Mouse (Mus musculus): ENCODE measurements around the gene Qrfp. TPM values are rescaled to one million over a fixed set of nuclear protein-coding genes. Genes with fewer than 3 reads are reported as not detected.

Qrfp gene
- 0.09 and 0.12 TPM in 2 replicates for polyA plus RNA-seq (2016; fragmentation: Nextera tagmentation; extraction: Ambion mirVana)

DNA sequence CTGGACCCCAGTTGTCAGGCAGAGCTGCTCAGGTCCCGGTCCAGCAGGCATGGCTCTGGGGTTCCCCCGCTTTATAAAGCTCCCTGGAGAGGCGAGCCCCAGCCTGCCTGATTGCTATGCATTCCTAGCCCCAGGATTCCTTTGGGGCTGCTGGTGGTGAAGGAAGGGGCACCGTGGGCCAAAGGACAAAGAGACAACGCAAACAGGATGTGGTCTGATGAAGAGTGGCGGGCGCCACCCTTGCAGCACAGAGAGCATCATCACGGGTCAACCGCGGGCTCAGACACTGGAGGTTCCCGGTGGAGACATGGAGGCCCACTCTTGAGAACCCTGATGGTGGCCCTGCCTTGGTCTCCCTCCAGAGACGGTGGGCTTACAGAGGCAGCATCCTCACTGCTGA lies at the start of gene Qrfp:
TSS of gene Qrfp (minus strand) at position 137 of the 400 bp plus-strand sequence.
- H3K4me3 ChIP-seq = no peak within 1 kb of the TSS
- peaks cover 19% of the 10 kb centered on the region for H3K27me3 ChIP-seq
- peaks cover 52% of the 10 kb centered on the region for H3K4me1 ChIP-seq
- 35% methylated on average over 12 of the region's 12 CpGs for WGBS
- H3K36me3 ChIP-seq = no peaks in the 10 kb centered on the region
- no peaks in the 10 kb centered on the region for H3K9me3 ChIP-seq
- no peak for ATAC-seq (ENCODE audit: low FRiP score, low read depth)
- no peak within 1 kb of the TSS for H3K4me2 ChIP-seq (replicated peaks)
- H3K27ac ChIP-seq (replicated peaks) = peak within 1 kb of the TSS; percentile 85; the same call in 1 of the 2 replicates
- no peak within 1 kb of the TSS; the same call in 1 of the 2 replicates for H3K9ac ChIP-seq (replicated peaks)

DNA sequence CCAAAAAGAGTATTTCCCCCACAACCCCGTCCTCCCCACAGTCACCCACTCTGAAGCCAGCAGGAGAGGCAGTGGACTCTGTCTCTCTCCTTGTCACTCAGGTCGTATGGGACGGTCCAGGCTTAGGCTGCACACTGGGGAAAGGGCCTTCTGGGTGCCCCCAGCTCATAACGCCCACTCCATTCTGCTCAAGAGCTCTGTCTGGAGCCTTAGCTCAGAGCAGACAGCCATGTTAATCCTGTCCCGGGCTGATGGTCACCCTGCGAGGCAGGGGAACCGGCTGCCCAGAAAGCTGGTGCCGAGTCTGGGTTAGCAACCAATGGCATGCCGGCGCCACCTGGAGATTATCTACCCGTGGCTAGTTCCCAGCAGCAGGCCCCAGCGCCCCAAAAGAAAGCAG lies 48.1 kb upstream of the Qrfp start:
- WGBS = 7% methylated on average over 12 of the region's 12 CpGs
- Histone ChIP-seq H3K4me3 (peak overlapping the region; percentile 6; the same call in 1 of the 2 replicates), H3K27me3 (peaks cover 29% of the 10 kb centered on the region), H3K36me3 (no peaks in the 10 kb centered on the region), H3K4me1 (peaks cover 18% of the 10 kb centered on the region), H3K9ac (replicated peaks) (no peak overlapping the region), H3K27ac (replicated peaks) (peak overlapping the region; percentile 66), H3K4me2 (replicated peaks) (peak overlapping the region; percentile 34), H3K9me3 (no peaks in the 10 kb centered on the region)
- 0 out of 2 replicates have a peak, but pooled peaks have one; percentile 38 for ATAC-seq (ENCODE audit: low FRiP score, low read depth)

DNA sequence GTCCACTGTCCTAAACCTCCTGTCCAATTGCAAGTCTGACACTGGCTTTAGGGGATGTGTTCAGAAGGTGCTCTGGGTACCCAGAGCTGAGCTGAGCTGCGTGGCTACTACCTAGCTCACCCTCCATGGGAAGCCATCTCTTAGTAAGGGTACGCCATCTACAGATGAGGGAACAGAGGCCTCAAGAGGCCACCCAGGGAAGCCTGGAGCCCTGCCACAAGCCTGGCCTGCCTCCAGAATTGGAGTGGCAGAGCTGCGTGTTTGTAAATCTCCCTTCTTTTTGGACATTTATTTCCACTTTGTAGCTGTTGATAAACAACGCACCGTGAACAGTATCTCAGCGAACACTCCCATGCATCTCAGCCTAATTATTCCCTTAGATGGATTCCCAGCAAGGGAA lies 46.8 kb upstream of the Qrfp start:
- ATAC-seq (ENCODE audit: low FRiP score, low read depth) = no peak

DNA sequence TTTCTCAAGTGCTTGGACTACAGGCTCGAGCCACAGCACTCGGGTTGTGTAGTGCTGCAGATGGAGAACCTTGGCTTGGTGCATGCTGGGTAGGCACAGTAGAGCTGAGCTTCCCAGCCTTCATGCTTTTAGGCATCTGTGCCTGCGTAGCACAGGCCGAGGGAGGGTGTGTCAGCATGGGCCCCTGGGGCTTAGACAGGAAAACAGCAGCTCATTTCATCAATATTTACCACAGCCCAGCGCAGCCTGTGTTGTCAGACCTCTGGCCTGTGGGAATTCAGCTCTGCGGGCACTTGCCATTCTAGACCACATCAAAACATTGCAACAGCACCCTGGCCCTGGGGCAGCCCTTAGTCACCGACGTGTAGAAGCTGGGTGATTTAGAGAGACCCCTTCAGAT lies 45.6 kb upstream of the Qrfp start:
- H3K9me3 ChIP-seq = no peaks in the 10 kb centered on the region
- no peak overlapping the region for H3K4me3 ChIP-seq
- WGBS = 70% methylated on average over 8 of the region's 8 CpGs
- H3K27ac ChIP-seq (replicated peaks) = no peak overlapping the region
- peaks cover 18% of the 10 kb centered on the region for H3K4me1 ChIP-seq
- peaks cover 29% of the 10 kb centered on the region for H3K27me3 ChIP-seq
- H3K36me3 ChIP-seq = no peaks in the 10 kb centered on the region
- no peak for ATAC-seq (ENCODE audit: low FRiP score, low read depth)
- no peak overlapping the region for H3K4me2 ChIP-seq (replicated peaks)
- H3K9ac ChIP-seq (replicated peaks) = no peak overlapping the region

More for the DNA sequence above, 46.8 kb upstream of the Qrfp start:
- Histone ChIP-seq H3K36me3 (no peaks in the 10 kb centered on the region), H3K27me3 (peaks cover 30% of the 10 kb centered on the region), H3K9ac (replicated peaks) (no peak overlapping the region), H3K4me3 (no peak overlapping the region), H3K9me3 (no peaks in the 10 kb centered on the region), H3K4me2 (replicated peaks) (no peak overlapping the region), H3K27ac (replicated peaks) (no peak overlapping the region), H3K4me1 (peaks cover 18% of the 10 kb centered on the region)
- 82% methylated on average over 6 of the region's 6 CpGs for WGBS

DNA sequence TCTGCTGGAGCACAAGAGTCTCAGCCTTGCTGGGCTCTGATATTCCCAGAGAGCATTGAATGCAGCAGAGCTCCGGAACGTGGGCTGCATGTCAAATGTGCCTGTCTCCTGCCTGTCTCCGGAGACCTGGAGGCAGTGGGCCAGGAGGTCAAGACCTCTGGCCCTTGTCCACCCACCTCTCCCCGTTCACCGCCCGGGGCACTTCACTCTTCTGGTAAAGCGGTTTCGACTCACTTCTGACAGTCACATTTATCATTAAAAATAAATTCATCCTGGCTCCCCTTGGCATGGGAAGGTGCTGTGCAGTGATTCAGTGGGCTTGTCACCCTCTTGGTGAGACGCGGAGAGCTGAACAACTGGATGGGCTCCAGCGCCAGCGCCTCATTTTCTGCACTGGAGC lies 39.8 kb upstream of the Qrfp start:
- Histone ChIP-seq H3K4me1 (peaks cover 25% of the 10 kb centered on the region), H3K4me2 (replicated peaks) (no peak overlapping the region), H3K9me3 (no peaks in the 10 kb centered on the region), H3K36me3 (no peaks in the 10 kb centered on the region), H3K4me3 (no peak overlapping the region), H3K27ac (replicated peaks) (no peak overlapping the region), H3K27me3 (peaks cover 38% of the 10 kb centered on the region), H3K9ac (replicated peaks) (no peak overlapping the region)
- 42% methylated on average over 12 of the region's 12 CpGs for WGBS
- no peak for ATAC-seq (ENCODE audit: low FRiP score, low read depth)

DNA sequence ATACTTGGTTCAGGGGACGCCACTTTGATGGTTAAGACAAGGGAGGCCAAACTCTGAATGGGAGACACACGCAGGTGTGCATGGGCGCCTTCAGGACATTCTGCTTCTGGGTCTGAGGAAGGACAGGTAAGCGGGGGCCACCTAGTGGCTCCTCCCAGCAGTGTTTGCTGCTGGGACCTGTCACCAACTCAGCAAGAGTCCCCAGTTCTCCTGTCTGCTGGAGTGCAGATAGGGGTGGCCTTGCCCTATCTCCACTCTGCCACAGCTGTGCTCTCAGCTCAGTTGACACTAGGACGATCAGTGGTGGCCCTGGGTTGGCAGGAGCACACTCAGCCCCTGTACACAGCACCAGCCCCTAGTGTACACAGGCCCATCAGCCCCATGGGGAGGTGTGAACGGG lies 37.5 kb upstream of the Qrfp start:
- H3K9me3 ChIP-seq = no peaks in the 10 kb centered on the region
- H3K36me3 ChIP-seq = no peaks in the 10 kb centered on the region
- H3K4me1 ChIP-seq = peaks cover 37% of the 10 kb centered on the region
- H3K4me2 ChIP-seq (replicated peaks) = no peak overlapping the region
- ATAC-seq (ENCODE audit: low FRiP score, low read depth) = no peak
- peaks cover 59% of the 10 kb centered on the region for H3K27me3 ChIP-seq
- H3K27ac ChIP-seq (replicated peaks) = no peak overlapping the region
- H3K4me3 ChIP-seq = no peak overlapping the region
- H3K9ac ChIP-seq (replicated peaks) = no peak overlapping the region
- WGBS = 24% methylated on average over 6 of the region's 6 CpGs

DNA sequence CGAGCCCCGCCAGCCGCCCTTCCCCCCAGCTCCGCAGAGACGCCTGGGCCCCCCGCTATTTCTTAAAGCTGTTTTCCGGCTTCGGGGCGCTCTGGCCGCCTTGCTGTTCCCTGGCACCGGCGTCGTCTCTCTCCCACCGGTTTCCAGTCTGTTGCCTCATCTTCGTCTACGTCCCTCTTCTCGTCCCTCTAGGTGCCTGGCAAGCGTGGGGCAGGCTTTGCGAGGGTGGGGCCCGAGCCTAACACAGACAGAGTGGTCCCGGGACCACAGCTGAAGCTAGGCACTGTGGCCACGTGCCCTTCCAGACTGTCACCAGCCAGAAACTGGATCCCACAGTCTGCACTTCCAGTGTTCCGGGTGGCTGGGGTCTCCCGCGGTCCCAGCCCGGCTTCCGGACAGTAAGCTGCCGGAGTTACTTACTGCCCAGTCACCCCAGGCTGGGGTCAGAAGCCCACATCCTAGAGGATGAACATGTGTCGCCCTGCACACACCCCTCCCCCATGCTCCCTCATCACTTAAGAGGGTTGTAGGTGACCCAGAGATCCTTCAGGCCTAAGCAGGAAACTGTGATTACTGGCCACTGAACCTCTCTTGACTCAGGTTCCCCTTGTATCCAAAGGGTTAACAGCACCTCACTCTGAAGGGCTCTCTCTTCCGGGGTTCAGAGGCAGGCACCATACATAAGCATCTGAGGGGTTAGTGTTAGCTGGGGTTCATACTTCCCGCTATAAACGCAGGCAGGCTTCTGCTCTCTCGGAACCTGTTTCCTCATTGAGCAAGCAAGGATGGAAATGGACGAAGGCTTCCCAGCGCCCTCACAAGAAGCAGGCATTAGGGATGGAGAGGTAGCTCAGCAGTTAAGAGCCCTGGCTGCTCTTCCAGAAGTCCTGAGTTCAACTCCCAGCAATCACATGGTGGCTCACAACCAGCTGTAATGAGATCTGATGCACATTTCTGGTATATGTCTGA lies 36.6 kb upstream of the Qrfp start:
- Histone ChIP-seq H3K27me3 (peaks cover 63% of the 10 kb centered on the region), H3K27ac (replicated peaks) (no peak overlapping the region), H3K9ac (replicated peaks) (peak overlapping the region; percentile 59; the same call in 1 of the 2 replicates), H3K36me3 (no peaks in the 10 kb centered on the region), H3K4me3 (peak overlapping the region; percentile 54), H3K4me2 (replicated peaks) (peak overlapping the region; percentile 91), H3K4me1 (peaks cover 37% of the 10 kb centered on the region), H3K9me3 (no peaks in the 10 kb centered on the region)
- 4% methylated on average over 35 of the region's 35 CpGs for WGBS
- ATAC-seq (ENCODE audit: low FRiP score, low read depth) = no peak

DNA sequence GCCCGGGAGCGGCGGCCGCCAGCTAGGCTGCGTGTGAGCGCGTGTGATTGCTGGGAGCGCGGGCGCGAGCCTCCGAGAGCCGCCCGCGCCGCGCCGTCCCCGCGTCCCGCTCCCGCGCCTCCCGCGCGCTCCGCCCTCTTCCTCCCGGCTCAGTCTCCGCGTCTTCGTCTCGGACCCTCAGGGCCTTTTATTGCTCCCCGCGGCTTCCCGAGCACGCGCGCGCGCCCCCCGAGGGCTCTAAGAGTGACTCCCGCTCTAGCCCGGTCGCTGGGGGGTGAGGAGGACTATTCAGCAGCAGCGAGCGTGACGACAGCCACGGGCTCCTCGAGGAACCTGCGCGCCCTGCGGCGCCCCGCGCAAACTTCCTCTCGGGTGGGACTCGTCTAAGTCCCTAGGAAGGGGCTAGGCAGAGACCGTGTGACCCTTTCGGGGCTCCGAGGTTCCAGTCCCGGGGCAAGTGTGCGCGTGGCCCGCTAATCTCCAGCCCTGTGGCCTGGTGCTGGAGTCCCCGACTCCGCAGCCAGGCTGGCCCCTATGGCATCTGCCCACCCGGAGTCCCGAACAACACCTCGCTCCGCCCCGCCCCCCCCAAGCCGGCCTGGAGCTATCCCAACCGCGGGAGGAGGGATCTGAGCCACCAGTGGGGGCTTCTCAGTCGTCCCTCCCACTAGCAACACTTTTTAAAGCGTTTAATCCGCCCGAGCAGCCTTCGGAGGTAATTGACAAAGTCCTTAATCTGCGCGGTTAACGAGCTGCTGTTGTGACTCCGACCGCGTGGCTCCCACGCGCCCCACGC lies 35.7 kb upstream of the Qrfp start, which contains the start of gene Fibcd1:
TSS of gene Fibcd1 (minus strand) at position 110 of the 796 bp plus-strand sequence.
- WGBS = under 1% methylated on average over 81 of the region's 88 CpGs
- H3K27ac ChIP-seq (replicated peaks) = no peak within 1 kb of the TSS
- no peak for ATAC-seq (ENCODE audit: low FRiP score, low read depth)

DNA sequence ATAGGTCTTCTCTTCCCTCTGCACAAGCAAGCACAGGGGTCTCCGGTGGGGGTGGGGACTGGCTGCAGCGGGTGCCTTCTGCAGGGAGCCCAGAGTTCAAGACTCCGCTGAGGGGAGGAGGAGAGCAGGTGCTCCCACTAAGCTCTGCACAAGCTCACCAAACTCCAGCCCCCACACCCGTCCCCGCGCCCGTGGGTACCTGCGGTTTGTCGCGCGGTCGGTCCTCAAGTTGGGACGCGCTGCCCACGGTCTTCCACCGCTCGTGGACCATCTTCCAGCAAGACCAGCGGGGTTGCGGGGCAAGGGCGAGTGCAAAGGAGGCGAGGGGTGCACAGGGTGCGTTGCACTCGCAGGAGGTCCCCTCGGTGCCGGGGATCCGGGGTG lies 35.1 kb upstream of the Qrfp start:
- Histone ChIP-seq H3K9me3 (no peaks in the 10 kb centered on the region), H3K4me1 (peaks cover 37% of the 10 kb centered on the region), H3K4me3 (peak overlapping the region; percentile 54), H3K9ac (replicated peaks) (peak overlapping the region; percentile 59), H3K36me3 (no peaks in the 10 kb centered on the region), H3K4me2 (replicated peaks) (peak overlapping the region; percentile 91), H3K27me3 (peaks cover 74% of the 10 kb centered on the region), H3K27ac (replicated peaks) (no peak overlapping the region)
- ATAC-seq (ENCODE audit: low FRiP score, low read depth) = no peak
- WGBS = 3% methylated on average over 26 of the region's 26 CpGs

More for the DNA sequence above, 35.7 kb upstream of the Qrfp start, which contains the start of gene Fibcd1:
- peak within 1 kb of the TSS; percentile 91 for H3K4me2 ChIP-seq (replicated peaks)
- peaks cover 69% of the 10 kb centered on the region for H3K27me3 ChIP-seq
- peak within 1 kb of the TSS; percentile 59 for H3K9ac ChIP-seq (replicated peaks)
- peaks cover 37% of the 10 kb centered on the region for H3K4me1 ChIP-seq
- H3K36me3 ChIP-seq = no peaks in the 10 kb centered on the region
- H3K9me3 ChIP-seq = no peaks in the 10 kb centered on the region
- peak within 1 kb of the TSS; percentile 54 for H3K4me3 ChIP-seq

DNA sequence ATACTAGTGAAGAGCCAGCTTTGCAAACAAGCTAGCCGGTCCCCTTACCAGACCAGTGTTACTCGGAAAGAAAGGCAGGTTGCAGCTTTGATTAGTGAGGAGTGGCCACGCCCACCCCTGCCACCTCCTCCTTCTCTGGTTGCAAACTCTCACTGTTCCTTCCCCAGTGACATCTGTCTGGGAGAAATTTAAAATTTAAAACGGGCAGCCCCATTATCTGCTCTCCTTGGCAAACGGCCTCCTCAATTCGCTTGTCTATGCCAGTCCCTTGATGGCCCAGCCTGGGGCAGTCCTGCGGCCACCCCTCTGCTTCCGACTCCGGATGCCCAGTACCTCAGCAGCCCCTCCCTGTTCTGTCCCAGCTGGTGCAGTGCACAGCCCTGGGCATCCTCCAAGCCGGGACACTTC lies 34.4 kb upstream of the Qrfp start:
- WGBS = 5% methylated on average over 10 of the region's 10 CpGs
- no peak overlapping the region for H3K27ac ChIP-seq (replicated peaks)
- H3K9me3 ChIP-seq = no peaks in the 10 kb centered on the region
- no peaks in the 10 kb centered on the region for H3K36me3 ChIP-seq
- H3K4me2 ChIP-seq (replicated peaks) = peak overlapping the region; percentile 91; the same call in 1 of the 2 replicates
- H3K4me1 ChIP-seq = peaks cover 33% of the 10 kb centered on the region
- peaks cover 81% of the 10 kb centered on the region for H3K27me3 ChIP-seq
- H3K9ac ChIP-seq (replicated peaks) = no peak overlapping the region
- H3K4me3 ChIP-seq = peak overlapping the region; percentile 54; the same call in 1 of the 2 replicates
- ATAC-seq (ENCODE audit: low FRiP score, low read depth) = peak; percentile 55

DNA sequence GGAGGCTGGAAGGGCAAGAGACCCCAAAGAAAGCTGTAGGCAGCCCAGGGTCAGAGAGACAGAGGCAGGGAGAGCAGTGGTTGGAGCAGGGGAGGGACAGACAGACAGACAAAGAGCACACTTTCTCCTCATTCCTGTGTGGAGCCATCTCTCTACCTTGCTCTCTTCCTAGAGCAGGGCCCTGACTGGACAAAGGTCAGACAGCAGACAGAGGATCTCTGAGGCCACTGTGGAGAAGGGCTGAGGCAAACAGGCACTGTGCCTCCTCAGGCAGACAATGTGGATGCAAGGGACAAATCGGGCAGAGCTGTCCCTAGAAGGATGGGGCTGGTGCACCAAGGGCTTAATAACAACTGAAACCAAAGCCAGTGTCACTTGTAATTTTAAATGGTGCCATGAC lies 28.5 kb upstream of the Qrfp start:
- WGBS = 32% methylated on average over 1 of the region's 1 CpGs
- no peak overlapping the region for H3K9ac ChIP-seq (replicated peaks)
- H3K4me1 ChIP-seq = peaks cover 8% of the 10 kb centered on the region
- H3K4me2 ChIP-seq (replicated peaks) = no peak overlapping the region
- H3K9me3 ChIP-seq = no peaks in the 10 kb centered on the region
- no peak for ATAC-seq (ENCODE audit: low FRiP score, low read depth)
- H3K27me3 ChIP-seq = peaks cover 63% of the 10 kb centered on the region
- no peak overlapping the region for H3K27ac ChIP-seq (replicated peaks)
- no peaks in the 10 kb centered on the region for H3K36me3 ChIP-seq
- no peak overlapping the region for H3K4me3 ChIP-seq

Data from midbrain, embryonic 12.5 days (tissue).